Mouse (Mus musculus) ES-Bruce4 (cell line): ENCODE data around the gene E2f1. TPM values are rescaled to one million over a fixed set of nuclear protein-coding genes. Genes with fewer than 3 reads are reported as not detected.
A peak's percentile ranks its signal among the peaks of the same experiment; 100 is the strongest.

ENCODE experiments used
- H3K27ac ChIP-seq: 2 replicates; pipeline ENCODE4 v1.5.1; 2012; ENCODE audit warnings: low read length, inconsistent platforms; ENCODE audit not compliant: insufficient read depth
- H3K27me3 ChIP-seq: 2 replicates; pipeline ENCODE4 v1.6.1; 2012; ENCODE audit warnings: mild to moderate bottlenecking, low read length, inconsistent platforms; ENCODE audit not compliant: control insufficient read depth, poor library complexity, insufficient read depth, severe bottlenecking
- H3K36me3 ChIP-seq: 2 replicates; pipeline ENCODE4 v1.6.1; 2012; ENCODE audit warnings: inconsistent platforms, mild to moderate bottlenecking, low read length, moderate library complexity; ENCODE audit not compliant: control insufficient read depth, poor library complexity, insufficient read depth, severe bottlenecking
- H3K4me1 ChIP-seq: one replicate; pipeline ENCODE4 v1.8.1; 2011; ENCODE audit warnings: low read length; ENCODE audit not compliant: control insufficient read depth, insufficient read depth
- H3K4me3 ChIP-seq: 2 replicates; pipeline ENCODE4 v1.5.1; 2011; ENCODE audit warnings: low read depth, mild to moderate bottlenecking, low read length
- H3K9ac ChIP-seq: 2 replicates; pipeline ENCODE4 v1.6.1; 2012; ENCODE audit warnings: low read depth, mild to moderate bottlenecking, inconsistent platforms; ENCODE audit not compliant: poor library complexity, severe bottlenecking
- H3K9me3 ChIP-seq: replicated peaks from 2 replicates; pipeline ENCODE4 v1.6.1; 2012; ENCODE audit warnings: mild to moderate bottlenecking, low read length, inconsistent platforms; ENCODE audit not compliant: control insufficient read depth, poor library complexity, insufficient read depth, severe bottlenecking
- CTCF ChIP-seq: IDR thresholded peaks from one replicate; pipeline ENCODE4 v1.8.1; 2011; ENCODE audit warnings: low read depth, low read length
- EP300 ChIP-seq: IDR thresholded peaks from 2 replicates; pipeline ENCODE4 v1.6.1; 2011; ENCODE audit warnings: low read depth, low read length; ENCODE audit not compliant: insufficient read depth
- POLR2A ChIP-seq: IDR thresholded peaks from one replicate; pipeline ENCODE4 v1.8.1; 2011; ENCODE audit warnings: low read length; ENCODE audit not compliant: insufficient read depth
- polyA plus RNA-seq: library from polyadenylated mRNA; stranded (reverse); fragments of >200 nt; gene quantifications from 2 replicates; pipeline ENCODE4 v1.2.4, GENCODE M21; 2011; ENCODE audit warnings: low read depth; ENCODE audit not compliant: missing spikeins, insufficient read depth, insufficient read length

The E2f1 gene
- polyA plus RNA-seq, 1 experiment, result 28.0 TPM

- no peak overlapping the region for H3K4me3 ChIP-seq
- no peak overlapping the region for H3K9ac ChIP-seq
- H3K27ac ChIP-seq, result no peak overlapping the region
- H3K36me3 ChIP-seq, result peaks cover 5% of the 10 kb centered on the region
- no peaks in the 10 kb centered on the region for H3K9me3 ChIP-seq
- H3K27me3 ChIP-seq, result no peaks in the 10 kb centered on the region
- peaks cover 1% of the 10 kb centered on the region for H3K4me1 ChIP-seq
- TF ChIP-seq POLR2A, result no peak
- no peak for TF ChIP-seq EP300
- TF ChIP-seq CTCF, result no peak
Observed at GRCm38 (mm10) chr2:154541630-154542029, 28.1 kb downstream of the E2f1 start.

DNA sequence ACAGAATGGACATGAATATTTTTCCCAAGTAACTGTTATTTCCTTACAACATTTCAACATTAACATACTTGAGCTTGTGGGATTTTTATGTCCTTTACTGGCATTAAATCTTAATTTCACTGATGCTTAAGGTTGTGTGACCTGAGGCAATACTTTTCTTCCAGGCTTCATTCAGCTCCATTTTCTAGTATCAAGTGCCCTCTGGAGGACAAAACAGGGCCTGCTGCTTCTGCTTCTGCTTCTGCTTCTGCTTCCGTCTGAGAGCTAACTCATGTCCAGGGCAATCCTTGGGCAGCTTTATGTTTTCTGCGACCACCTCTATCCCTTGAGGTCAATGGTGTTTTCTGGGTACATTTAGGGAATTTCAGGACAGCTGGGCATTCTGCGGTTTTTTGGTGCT lies 30.0 kb downstream of the E2f1 start:
- no peaks in the 10 kb centered on the region for H3K9me3 ChIP-seq
- H3K9ac ChIP-seq, result no peak overlapping the region
- no peak overlapping the region for H3K27ac ChIP-seq
- TF ChIP-seq CTCF (peak; percentile 36), EP300 (no peak), POLR2A (no peak)
- peaks cover 1% of the 10 kb centered on the region for H3K4me1 ChIP-seq
- H3K36me3 ChIP-seq, result peaks cover 20% of the 10 kb centered on the region
- H3K27me3 ChIP-seq, result no peaks in the 10 kb centered on the region
- H3K4me3 ChIP-seq, result no peak overlapping the region

DNA sequence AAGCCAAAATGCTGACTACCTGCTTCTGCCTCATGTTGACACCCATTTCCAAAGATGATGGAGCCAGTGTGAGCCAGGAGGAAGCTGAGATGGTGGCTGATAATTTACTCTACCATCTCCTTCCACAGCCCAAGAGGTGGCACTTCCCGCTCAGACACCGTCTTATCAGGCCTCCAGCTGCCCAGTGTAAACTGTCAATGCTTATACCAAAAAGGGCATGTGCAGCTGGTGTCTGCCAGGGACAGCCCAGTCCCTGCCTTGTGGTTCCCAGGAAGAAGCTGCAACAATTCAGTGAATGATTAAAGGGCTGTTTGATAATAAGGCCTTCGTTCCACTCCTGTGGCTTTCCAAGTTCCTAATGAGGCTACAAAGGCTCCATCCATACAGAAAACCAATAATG lies 31.0 kb downstream of the E2f1 start:
- Histone ChIP-seq H3K4me1 (peaks cover under 1% of the 10 kb centered on the region), H3K27me3 (no peaks in the 10 kb centered on the region), H3K4me3 (no peak overlapping the region), H3K9me3 (no peaks in the 10 kb centered on the region), H3K9ac (no peak overlapping the region), H3K36me3 (peaks cover 30% of the 10 kb centered on the region), H3K27ac (no peak overlapping the region)
- TF ChIP-seq POLR2A (no peak), CTCF (no peak), EP300 (no peak)

- Histone ChIP-seq H3K9ac (no peak overlapping the region), H3K4me3 (no peak overlapping the region), H3K4me1 (no peaks in the 10 kb centered on the region), H3K27me3 (no peaks in the 10 kb centered on the region), H3K9me3 (no peaks in the 10 kb centered on the region), H3K36me3 (peaks cover 32% of the 10 kb centered on the region), H3K27ac (no peak overlapping the region)
- TF ChIP-seq CTCF, result no peak
- TF ChIP-seq POLR2A, result no peak
- TF ChIP-seq EP300, result no peak
Observed at GRCm38 (mm10) chr2:154538310-154538709, 31.4 kb downstream of the E2f1 start.

- Histone ChIP-seq H3K9me3 (no peaks in the 10 kb centered on the region), H3K36me3 (peaks cover 62% of the 10 kb centered on the region), H3K27me3 (no peaks in the 10 kb centered on the region), H3K27ac (no peak overlapping the region), H3K9ac (no peak overlapping the region), H3K4me1 (no peaks in the 10 kb centered on the region), H3K4me3 (no peak overlapping the region)
- TF ChIP-seq EP300, result no peak
- no peak for TF ChIP-seq CTCF
- no peak for TF ChIP-seq POLR2A
Observed at GRCm38 (mm10) chr2:154534704-154535270, 34.9 kb downstream of the E2f1 start.

DNA sequence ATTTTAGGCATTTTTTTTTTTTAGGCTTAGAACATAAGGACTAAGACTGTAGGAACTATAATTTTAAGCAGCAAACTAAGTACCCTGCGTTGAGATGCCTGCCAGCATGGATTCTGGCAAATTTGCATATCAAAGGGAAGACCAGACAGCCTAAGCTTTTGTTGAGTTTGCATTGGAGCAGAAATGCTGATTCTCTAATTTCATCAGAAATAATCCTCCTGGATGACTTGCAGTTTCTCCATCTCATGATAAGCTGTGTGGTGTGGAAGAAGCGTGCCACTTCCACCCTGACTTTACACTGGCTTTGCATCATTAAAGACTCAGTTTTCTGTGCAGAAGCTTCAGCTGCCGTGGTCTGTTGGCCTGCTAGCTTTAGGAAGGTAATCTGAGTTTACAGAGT lies 36.8 kb downstream of the E2f1 start:
- H3K27me3 ChIP-seq, result no peaks in the 10 kb centered on the region
- H3K4me1 ChIP-seq, result no peaks in the 10 kb centered on the region
- peak overlapping the region; percentile 55 for H3K27ac ChIP-seq
- H3K4me3 ChIP-seq, result no peak overlapping the region
- no peak for TF ChIP-seq POLR2A
- no peak for TF ChIP-seq CTCF
- no peak for TF ChIP-seq EP300
- peaks cover 78% of the 10 kb centered on the region for H3K36me3 ChIP-seq
- H3K9ac ChIP-seq, result no peak overlapping the region
- no peaks in the 10 kb centered on the region for H3K9me3 ChIP-seq
